Mouse (Mus musculus): Measurements from ENCODE around the gene Aph1a.

GRCm38 (mm10) chr3:95938217-95938616 lies 44.4 kb downstream of the Aph1a start:
- TF ChIP-seq CTCF (IDR thresholded peaks at IDR 0.05; ENCODE audit: low read depth, low read length) (no peak), POLR2A (IDR thresholded peaks at IDR 0.05; ENCODE audit: insufficient read depth, low read length) (no peak), EP300 (IDR thresholded peaks at IDR 0.05; ENCODE audit: insufficient read depth, low read depth, low read length) (no peak)
